Mouse (Mus musculus) frontal cortex, postnatal 10 days (tissue): ENCODE results near the gene Gusb.
"Not testable (repeated sequence)": the region's sequence is repeated elsewhere in the genome, so short reads cannot be mapped to it uniquely, and the experiment has no call there.

Experiments
- DNase-seq, 2 experiments: peaks; one replicate each; pipeline ENCODE4 v3.0.0; 2022; ENCODE audit warnings: low spot score in 2 of 2, mixed read lengths in 1 of 2

Gusb gene

GRCm38 (mm10) chr5:130002301-130003146 lies at the start of gene Gusb:
Gene Gusb (minus strand): TSS chr5:130003049.
- DNase-seq: peak; percentile 70 to 71

GRCm38 (mm10) chr5:130052510-130052909 lies 49.7 kb upstream of the Gusb start:
- no peak for DNase-seq

- no peak for DNase-seq
Observed at GRCm38 (mm10) chr5:130051073-130051860, 48.4 kb upstream of the Gusb start.

- no peak for DNase-seq
Observed at GRCm38 (mm10) chr5:130050416-130050815, 47.6 kb upstream of the Gusb start.

GRCm38 (mm10) chr5:130048786-130049520 lies 46.1 kb upstream of the Gusb start:
- DNase-seq: no peak

- no peak for DNase-seq
Observed at GRCm38 (mm10) chr5:130047013-130047412, 44.2 kb upstream of the Gusb start.

GRCm38 (mm10) chr5:130046589-130046988 lies 43.7 kb upstream of the Gusb start:
- no peak for DNase-seq

GRCm38 (mm10) chr5:130046100-130046499 lies 43.3 kb upstream of the Gusb start:
- DNase-seq: no peak

- peak in 1 of 2 experiments; percentile 38 for DNase-seq
Observed at GRCm38 (mm10) chr5:130044201-130044695, 41.4 kb upstream of the Gusb start.

GRCm38 (mm10) chr5:130043741-130044140 lies 40.9 kb upstream of the Gusb start:
- DNase-seq: no peak

- DNase-seq: no peak
Observed at GRCm38 (mm10) chr5:130041262-130041661, 38.4 kb upstream of the Gusb start.

GRCm38 (mm10) chr5:130040797-130041196 lies 37.9 kb upstream of the Gusb start:
- DNase-seq: no peak

- DNase-seq: peak in 1 of 2 experiments; percentile 39
Observed at GRCm38 (mm10) chr5:130037752-130038455, 35.1 kb upstream of the Gusb start.

- not testable (repeated sequence) for DNase-seq
Observed at GRCm38 (mm10) chr5:130036300-130036699, 33.5 kb upstream of the Gusb start.

- no peak for DNase-seq
Observed at GRCm38 (mm10) chr5:130033869-130034268, 31.0 kb upstream of the Gusb start.

GRCm38 (mm10) chr5:130031410-130032390 lies 28.9 kb upstream of the Gusb start:
- DNase-seq: no peak

GRCm38 (mm10) chr5:130029142-130029897 lies 26.5 kb upstream of the Gusb start, which contains the start of the genes Asl and Crcp:
Gene Asl (minus strand): TSS chr5:130029247.
Gene Crcp (plus strand): TSS chr5:130029290.
- peak; percentile 57 to 82 for DNase-seq

GRCm38 (mm10) chr5:130027696-130028095 lies 24.8 kb upstream of the Gusb start:
- no peak for DNase-seq

- no peak for DNase-seq
Observed at GRCm38 (mm10) chr5:130027134-130027533, 24.3 kb upstream of the Gusb start.
